Mouse (Mus musculus): ENCODE data around the gene Gm3072.
"Not testable (repeated sequence)": the region's sequence is repeated elsewhere in the genome, so short reads cannot be mapped to it uniquely, and the experiment has no call there.

- TF ChIP-seq POLR2A, CTCF (IDR thresholded peaks at IDR 0.05; ENCODE audit: extremely low read depth, insufficient read depth, low read length): not testable (repeated sequence)
These were observed 23.8 kb upstream of the Gm3072 start for GRCm38 (mm10) chr14:41648176-41648575.

Measured in cortical plate, adult 2 months (tissue).